Mouse (Mus musculus): Measurements from ENCODE around the gene Tmem212. TPM values are rescaled to one million over a fixed set of nuclear protein-coding genes. Genes with fewer than 3 reads are reported as not detected.

Tmem212 gene
- polyA plus RNA-seq, 1 experiment from 2014 or later: not detected

GRCm38 (mm10) chr3:27835786-27836185, 60.4 kb downstream of the Tmem212 start:
- 94% methylated on average over 8 of the region's 8 CpGs for WGBS

GRCm38 (mm10) chr3:27828755-27829154, 67.4 kb downstream of the Tmem212 start:
- no peak overlapping the region for H3K9ac ChIP-seq
- no peak overlapping the region for H3K27ac ChIP-seq
- H3K36me3 ChIP-seq: no peaks in the 10 kb centered on the region
- H3K4me1 ChIP-seq: peaks cover 4% of the 10 kb centered on the region
- no peak overlapping the region for H3K4me3 ChIP-seq
- no peak for ATAC-seq (ENCODE audit: insufficient number of reproducible peaks, insufficient read depth, low FRiP score, low TSS enrichment, low read depth)
- H3K27me3 ChIP-seq: no peaks in the 10 kb centered on the region
- 77% methylated on average over 3 of the region's 3 CpGs for WGBS
- H3K9me3 ChIP-seq: no peaks in the 10 kb centered on the region
- H3K4me2 ChIP-seq: no peak overlapping the region

More at GRCm38 (mm10) chr3:27835786-27836185, 60.4 kb downstream of the Tmem212 start:
- no peaks in the 10 kb centered on the region for H3K4me1 ChIP-seq
- H3K27me3 ChIP-seq: no peaks in the 10 kb centered on the region
- no peaks in the 10 kb centered on the region for H3K9me3 ChIP-seq
- no peak overlapping the region for H3K9ac ChIP-seq
- H3K36me3 ChIP-seq: no peaks in the 10 kb centered on the region
- ATAC-seq (ENCODE audit: insufficient number of reproducible peaks, insufficient read depth, low FRiP score, low TSS enrichment, low read depth): no peak
- H3K4me3 ChIP-seq: no peak overlapping the region
- H3K4me2 ChIP-seq: no peak overlapping the region
- H3K27ac ChIP-seq: no peak overlapping the region

- peaks cover 8% of the 10 kb centered on the region for H3K4me1 ChIP-seq
- ATAC-seq (ENCODE audit: insufficient number of reproducible peaks, insufficient read depth, low FRiP score, low TSS enrichment, low read depth): no peak
- no peak overlapping the region for H3K4me2 ChIP-seq
- WGBS: 82% methylated on average over 3 of the region's 3 CpGs
- H3K4me3 ChIP-seq: no peak overlapping the region
- no peaks in the 10 kb centered on the region for H3K36me3 ChIP-seq
- H3K27me3 ChIP-seq: no peaks in the 10 kb centered on the region
- H3K27ac ChIP-seq: no peak overlapping the region
- no peaks in the 10 kb centered on the region for H3K9me3 ChIP-seq
- no peak overlapping the region for H3K9ac ChIP-seq
These were observed 68.9 kb downstream of the Tmem212 start for GRCm38 (mm10) chr3:27827236-27827635.

GRCm38 (mm10) chr3:27825985-27826384, 70.2 kb downstream of the Tmem212 start:
- no peak for ATAC-seq (ENCODE audit: insufficient number of reproducible peaks, insufficient read depth, low FRiP score, low TSS enrichment, low read depth)
- Histone ChIP-seq H3K9me3 (no peaks in the 10 kb centered on the region), H3K4me1 (peaks cover 8% of the 10 kb centered on the region), H3K4me2 (no peak overlapping the region), H3K4me3 (no peak overlapping the region), H3K27me3 (no peaks in the 10 kb centered on the region), H3K27ac (no peak overlapping the region), H3K36me3 (no peaks in the 10 kb centered on the region), H3K9ac (no peak overlapping the region)
- WGBS: 66% methylated on average over 4 of the region's 4 CpGs

Other genes with a start within 250 kb of the Tmem212 start
- gene Fndc3b, start 185.1 kb downstream of the Tmem212 start, polyA plus RNA-seq (2015; fragmentation: Nextera tagmentation; extraction: Ambion mirVana): 26.6 and 29.0 TPM in 2 replicates
- gene Pld1, start 42.3 kb upstream of the Tmem212 start, polyA plus RNA-seq (2015; fragmentation: Nextera tagmentation; extraction: Ambion mirVana): 4.1 and 4.6 TPM in 2 replicates

Data from embryonic facial prominence, embryonic 13.5 days (tissue).